Mouse (Mus musculus) A20 (cell line): ENCODE results near the gene Il11ra1.
"Not testable (repeated sequence)": the region's sequence is repeated elsewhere in the genome, so short reads cannot be mapped to it uniquely, and the experiment has no call there.

Source experiments
- DNase-seq: peaks from one replicate; pipeline ENCODE4 v3.0.0-alpha.2; 2011; ENCODE audit warnings: low read depth, low spot score

Il11ra1 gene

DNA sequence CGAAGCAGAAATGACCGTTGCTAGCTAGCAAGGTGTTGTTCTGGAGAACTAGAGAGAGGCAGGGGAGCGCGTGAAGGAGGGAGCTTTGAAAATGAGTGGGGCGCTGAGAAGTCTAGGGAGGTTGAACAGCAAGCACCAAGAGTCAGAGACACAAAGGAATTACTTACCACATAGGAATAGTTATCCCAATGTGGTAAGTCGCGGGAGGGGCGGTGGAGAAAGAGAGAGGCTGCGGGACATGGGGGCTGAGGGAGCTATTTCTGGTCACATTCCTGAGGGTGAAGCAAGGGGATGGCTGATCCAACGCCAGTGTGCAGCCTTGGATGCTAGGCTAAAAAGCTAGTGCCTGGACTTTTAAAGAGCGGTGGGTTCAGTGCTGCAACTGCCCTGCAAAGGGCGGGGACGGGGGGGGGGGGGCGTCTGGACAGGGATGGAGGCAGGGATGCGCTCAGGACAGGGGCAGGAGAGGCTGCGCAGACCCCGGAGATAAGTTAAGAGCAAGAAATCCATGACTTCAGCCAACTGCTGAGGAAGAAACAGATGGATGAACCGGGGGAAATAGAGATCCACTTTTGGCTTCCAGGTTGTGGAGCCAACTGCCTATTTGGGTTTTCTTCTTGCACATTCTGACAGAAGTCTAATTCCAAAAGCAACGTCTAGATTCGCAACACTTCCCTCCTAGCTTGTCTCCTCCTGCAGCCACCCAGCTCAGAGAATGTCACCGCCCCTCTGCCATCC lies 82.1 kb downstream of the Il11ra1 start:
- not testable (repeated sequence) for DNase-seq

DNA sequence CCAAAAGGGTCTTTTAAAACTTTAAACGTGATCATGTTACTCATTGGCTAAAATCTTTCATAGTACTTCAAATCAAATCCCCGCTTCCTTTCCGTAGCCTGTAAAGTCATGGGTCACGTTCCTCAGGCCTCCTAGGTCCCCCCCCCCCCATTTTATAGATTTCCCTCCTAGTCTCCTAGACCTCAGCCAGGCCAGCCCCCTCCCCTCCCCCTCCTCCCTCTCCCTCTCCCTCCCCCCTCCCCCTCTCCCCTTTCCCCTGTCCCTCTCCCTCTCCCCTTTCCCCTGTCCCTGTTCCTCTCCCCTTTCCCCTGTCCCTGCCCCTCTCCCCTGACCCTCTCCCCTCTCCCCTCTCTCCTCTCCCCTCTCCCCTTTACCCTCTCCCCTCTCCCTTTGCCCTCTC lies 82.9 kb downstream of the Il11ra1 start:
- DNase-seq = not testable (repeated sequence)

DNA sequence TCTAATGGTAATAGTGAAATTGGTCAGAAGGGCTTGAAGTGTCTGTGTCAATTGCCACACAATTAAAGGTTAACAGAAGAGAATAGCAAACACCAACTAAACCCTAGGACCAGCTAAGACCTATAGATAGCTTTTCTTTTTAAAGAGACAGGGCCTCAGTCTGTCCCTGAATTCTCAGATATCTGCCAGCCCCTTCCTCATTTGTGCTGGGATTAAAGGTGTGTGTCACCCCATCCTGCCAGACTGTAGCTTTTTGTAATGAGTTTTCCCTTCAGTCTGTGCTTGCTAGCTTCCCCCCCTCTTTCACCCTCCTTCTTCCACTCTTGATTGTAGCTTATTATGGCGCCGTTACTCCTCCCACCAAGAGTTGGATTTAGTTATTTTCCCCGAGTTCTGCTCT lies 83.4 kb downstream of the Il11ra1 start:
- not testable (repeated sequence) for DNase-seq
